Mouse (Mus musculus) liver, postnatal 0 days (tissue): Measurements from ENCODE around the gene Trim47.

Experiments
- CTCF ChIP-seq: sonication (generic); IDR thresholded peaks from 2 replicates; pipeline ENCODE4 v1.5.1; 2016; ENCODE audit warnings: antibody characterized with exemption, low read depth
- EP300 ChIP-seq: IDR thresholded peaks from 2 replicates; pipeline ENCODE4 v1.6.1; 2016; ENCODE audit warnings: antibody characterized with exemption, low read depth, mild to moderate bottlenecking

DNA sequence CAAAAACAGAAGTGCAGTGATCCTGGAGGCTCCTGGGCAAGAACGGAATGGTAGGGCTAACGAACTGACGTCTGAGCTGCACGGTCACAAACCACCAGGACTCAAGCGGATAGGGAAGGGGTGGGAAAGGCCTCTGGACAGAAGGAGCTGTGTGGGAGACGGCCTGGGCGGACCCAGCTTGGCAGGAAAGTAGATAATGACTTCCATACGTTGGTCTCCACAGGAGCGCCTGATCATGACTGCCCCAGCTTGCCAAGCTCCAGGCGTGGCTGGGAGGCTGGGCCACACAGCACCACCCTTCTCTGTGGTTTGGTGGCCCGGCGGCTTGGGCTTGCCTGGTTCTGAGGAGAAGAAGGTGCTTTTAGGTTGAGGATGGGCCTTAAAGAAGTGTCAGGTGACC lies 9.8 kb downstream of the Trim47 start:
- no peak for TF ChIP-seq CTCF
- TF ChIP-seq EP300, result no peak
